Mouse (Mus musculus) granulocyte monocyte progenitor cell, adult 5-6 weeks (primary cell): Measurements from ENCODE around the gene Clcnka. TPM values are rescaled to one million over a fixed set of nuclear protein-coding genes. Genes with fewer than 3 reads are reported as not detected.

Experiments used
- ATAC-seq: replicated peaks from 2 replicates; pipeline ENCODE4 v1.8.0; 2016; ENCODE audit warnings: mild to moderate bottlenecking, moderate TSS enrichment, inconsistent platforms; ENCODE audit not compliant: poor library complexity, severe bottlenecking
- total RNA-seq, 2 experiments: library from RNA; stranded (forward) in 1 of 2; stranded (reverse) in 1 of 2; fragments of 200-712, 200-1000 nt in 1 of 2; fragments of >200 nt in 1 of 2; fragmentation: Nextera tagmentation in 1 of 2; gene quantifications; 2 replicates each; pipeline ENCODE4 v1.2.3; 2014 to 2017

The Clcnka gene
- total RNA-seq, 2 experiments from 2014 or later = not detected

- ATAC-seq = no peak
These were observed 24.8 kb upstream of the Clcnka start for GRCm38 (mm10) chr4:141423288-141423687.

- no peak for ATAC-seq
These were observed 24.3 kb upstream of the Clcnka start for GRCm38 (mm10) chr4:141422841-141423240.

GRCm38 (mm10) chr4:141421423-141421822, 22.9 kb upstream of the Clcnka start:
- ATAC-seq = no peak

GRCm38 (mm10) chr4:141420886-141421285, 22.4 kb upstream of the Clcnka start:
- no peak for ATAC-seq

GRCm38 (mm10) chr4:141420192-141420829, 21.8 kb upstream of the Clcnka start, which contains the start of gene Hspb7:
Gene Hspb7, plus strand, starts transcription at chr4:141420779.
- no peak for ATAC-seq

- peak; percentile 98 for ATAC-seq
These were observed 21.1 kb upstream of the Clcnka start for GRCm38 (mm10) chr4:141419398-141420191.

GRCm38 (mm10) chr4:141415924-141416323, 17.4 kb upstream of the Clcnka start, which contains the start of gene Clcnkb:
Gene Clcnkb, minus strand, starts transcription at chr4:141416014.
- ATAC-seq = no peak

GRCm38 (mm10) chr4:141411430-141411992, 13.0 kb upstream of the Clcnka start:
- peak; percentile 45 for ATAC-seq

- ATAC-seq = no peak
These were observed 10.1 kb upstream of the Clcnka start for GRCm38 (mm10) chr4:141408577-141408976.

- peak; percentile 71 for ATAC-seq
These were observed 8.2 kb upstream of the Clcnka start for GRCm38 (mm10) chr4:141406516-141407299.

- ATAC-seq = no peak
These were observed 6.7 kb upstream of the Clcnka start for GRCm38 (mm10) chr4:141405314-141405622.

- peak; percentile 86 for ATAC-seq
These were observed 6.2 kb upstream of the Clcnka start for GRCm38 (mm10) chr4:141404518-141405313.

GRCm38 (mm10) chr4:141400171-141400570, 1.6 kb upstream of the Clcnka start:
- ATAC-seq = no peak

- no peak for ATAC-seq
These were observed 663 bp downstream of the Clcnka start for GRCm38 (mm10) chr4:141397861-141398260.

GRCm38 (mm10) chr4:141394751-141395150, 3.8 kb downstream of the Clcnka start:
- peak; percentile 61 for ATAC-seq

GRCm38 (mm10) chr4:141391293-141391692, 7.2 kb downstream of the Clcnka start:
- no peak for ATAC-seq

GRCm38 (mm10) chr4:141389366-141390150, 9.0 kb downstream of the Clcnka start:
- no peak for ATAC-seq

GRCm38 (mm10) chr4:141387933-141388332, 10.6 kb downstream of the Clcnka start:
- ATAC-seq = no peak
